Mouse (Mus musculus): ENCODE data around the gene 2410004B18Rik.
A peak's percentile ranks its signal among the peaks of the same experiment; 100 is the strongest.

2410004B18Rik gene

GRCm38 (mm10) chr3:145966806-145967205 is 29.0 kb downstream of the 2410004B18Rik start:
- no peak for DNase-seq

- DNase-seq = no peak
These were observed 31.3 kb downstream of the 2410004B18Rik start for GRCm38 (mm10) chr3:145969031-145969501.

- DNase-seq = no peak
These were observed 33.7 kb downstream of the 2410004B18Rik start for GRCm38 (mm10) chr3:145971501-145971900.

- no peak for DNase-seq
These were observed 37.2 kb downstream of the 2410004B18Rik start for GRCm38 (mm10) chr3:145974986-145975385.

- DNase-seq = no peak
These were observed 47.6 kb downstream of the 2410004B18Rik start for GRCm38 (mm10) chr3:145985333-145985925.

- no peak for DNase-seq
These were observed 48.6 kb downstream of the 2410004B18Rik start for GRCm38 (mm10) chr3:145986317-145987001.

- peak; percentile 71 for DNase-seq
These were observed 49.6 kb downstream of the 2410004B18Rik start, which contains the start of gene Syde2 for GRCm38 (mm10) chr3:145987268-145987969. TSS of gene Syde2 (plus strand) at chr3:145987870.

- peak; percentile 52 for DNase-seq
These were observed 50.3 kb downstream of the 2410004B18Rik start for GRCm38 (mm10) chr3:145987970-145988683.

- DNase-seq = no peak
These were observed 51.1 kb downstream of the 2410004B18Rik start for GRCm38 (mm10) chr3:145988684-145989575.

GRCm38 (mm10) chr3:145989576-145990081 is 51.8 kb downstream of the 2410004B18Rik start:
- DNase-seq = no peak

- DNase-seq = no peak
These were observed 53.3 kb downstream of the 2410004B18Rik start for GRCm38 (mm10) chr3:145991130-145991529.

GRCm38 (mm10) chr3:145991976-145992730 is 54.3 kb downstream of the 2410004B18Rik start:
- no peak for DNase-seq

- no peak for DNase-seq
These were observed 55.0 kb downstream of the 2410004B18Rik start for GRCm38 (mm10) chr3:145992796-145993195.

GRCm38 (mm10) chr3:145993481-145994201 is 55.8 kb downstream of the 2410004B18Rik start:
- no peak for DNase-seq
